Mouse (Mus musculus): ENCODE data around the gene Tagap. TPM values are rescaled to one million over a fixed set of nuclear protein-coding genes. Genes with fewer than 3 reads are reported as not detected.

Gene Tagap
- polyA plus RNA-seq, 1 experiment: 1.0 TPM

DNA sequence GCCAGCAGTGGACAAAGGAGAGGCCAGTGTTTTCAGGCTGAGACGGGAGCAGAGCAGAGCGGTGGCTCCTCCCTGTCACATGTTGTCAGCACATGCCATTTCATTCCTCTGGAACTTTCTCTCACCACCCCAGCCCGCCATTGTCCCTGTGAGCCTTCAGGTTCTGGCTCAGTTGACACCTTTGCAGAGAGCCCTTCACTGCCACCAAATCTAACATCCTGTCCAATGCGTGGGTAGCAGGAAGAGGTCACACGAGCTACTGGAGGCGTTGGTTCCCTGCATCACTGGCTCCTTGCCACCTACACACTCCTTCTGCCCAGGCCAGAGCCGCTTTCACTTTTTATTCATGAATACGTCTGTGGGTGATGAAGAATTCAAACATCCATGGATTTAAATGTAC, 33.1 kb upstream of the Tagap start:
- no peaks in the 10 kb centered on the region for H3K36me3 ChIP-seq (ENCODE audit: control insufficient read depth, insufficient read depth)
- no peak overlapping the region for H3K4me2 ChIP-seq (ENCODE audit: low read depth)
- TF ChIP-seq POLR2A (IDR thresholded peaks at IDR 0.05; ENCODE audit: insufficient read length, low read depth) (no peak), CEBPB (IDR thresholded peaks at IDR 0.05; ENCODE audit: insufficient read depth, poor library complexity, severe bottlenecking) (no peak), TCF3 (IDR thresholded peaks at IDR 0.05; ENCODE audit: insufficient read length, low read depth) (no peak), SRF (IDR thresholded peaks at IDR 0.05; ENCODE audit: control insufficient read depth, insufficient read length, low read depth) (no peak), E2F4 (IDR thresholded peaks at IDR 0.05; ENCODE audit: insufficient read depth) (no peak), MYOD1 (IDR thresholded peaks at IDR 0.05; ENCODE audit: control insufficient read depth in 1 of 3, insufficient read length in 2 of 3, low read depth in 2 of 3) (no peak), TCF12 (IDR thresholded peaks at IDR 0.05; ENCODE audit: insufficient read depth, poor library complexity, severe bottlenecking) (no peak), USF1 (IDR thresholded peaks at IDR 0.05; ENCODE audit: low read depth) (no peak), MYOG (IDR thresholded peaks at IDR 0.05; ENCODE audit: control insufficient read depth in 1 of 3, insufficient read depth in 1 of 3, insufficient read length in 2 of 3, low read depth in 2 of 3) (no peak), POLR2AphosphoS2 (IDR thresholded peaks at IDR 0.05; ENCODE audit: insufficient read length, low read depth) (no peak), REST (IDR thresholded peaks at IDR 0.05; ENCODE audit: insufficient read depth, insufficient read length) (no peak)
- no peaks in the 10 kb centered on the region for H3K27me3 ChIP-seq (ENCODE audit: control insufficient read depth, insufficient read depth, insufficient read length)
- no peak overlapping the region for H3K4me3 ChIP-seq
- H3K79me2 ChIP-seq (ENCODE audit: control insufficient read depth, insufficient read depth): no peaks in the 10 kb centered on the region
- no peak overlapping the region for H3ac ChIP-seq (ENCODE audit: control insufficient read depth, insufficient read length)

GRCm38 (mm10) chr17:7894094-7894493, 31.7 kb upstream of the Tagap start:
- no peak overlapping the region for H3ac ChIP-seq (ENCODE audit: control insufficient read depth, insufficient read length)
- no peak overlapping the region for H3K4me3 ChIP-seq
- TF ChIP-seq E2F4 (IDR thresholded peaks at IDR 0.05; ENCODE audit: insufficient read depth) (no peak), POLR2A (IDR thresholded peaks at IDR 0.05; ENCODE audit: insufficient read length, low read depth) (no peak), MYOG (IDR thresholded peaks at IDR 0.05; ENCODE audit: control insufficient read depth in 1 of 3, insufficient read depth in 1 of 3, insufficient read length in 2 of 3, low read depth in 2 of 3) (peak in 1 of 3 experiments; percentile 11)
- no peak overlapping the region for H3K4me2 ChIP-seq (ENCODE audit: low read depth)
- no peaks in the 10 kb centered on the region for H3K27me3 ChIP-seq (ENCODE audit: control insufficient read depth, insufficient read depth, insufficient read length)
- no peaks in the 10 kb centered on the region for H3K79me2 ChIP-seq (ENCODE audit: control insufficient read depth, insufficient read depth)
- no peaks in the 10 kb centered on the region for H3K36me3 ChIP-seq (ENCODE audit: control insufficient read depth, insufficient read depth)

DNA sequence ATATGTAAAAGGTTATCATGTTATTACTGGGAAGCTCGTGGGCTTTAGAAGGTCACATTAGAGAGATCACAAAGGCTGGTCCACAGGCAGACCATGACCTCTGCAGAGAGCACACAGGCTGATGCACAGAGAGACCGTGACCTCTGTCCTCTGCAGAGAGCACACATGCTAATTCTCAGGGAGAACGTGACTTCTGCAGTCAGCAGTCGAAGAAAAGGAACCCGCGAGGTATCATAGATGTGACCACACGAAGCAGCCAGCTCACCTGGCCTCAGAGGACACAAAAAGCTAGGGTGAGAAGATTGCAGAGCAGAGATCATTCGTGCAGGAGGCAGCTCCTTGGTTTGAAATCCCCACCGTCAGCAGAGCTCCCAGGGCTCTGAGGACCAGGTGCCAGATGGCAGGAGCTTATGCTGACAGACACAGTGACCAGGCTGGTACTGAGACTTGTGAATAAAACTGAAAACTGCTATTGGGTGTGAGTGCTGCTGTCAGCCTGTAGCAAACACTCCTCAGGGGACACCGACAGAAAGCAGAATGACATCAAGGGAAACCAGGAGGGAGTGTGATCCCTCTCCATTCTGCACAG, 29.7 kb upstream of the Tagap start:
- Histone ChIP-seq H3K79me2 (ENCODE audit: control insufficient read depth, insufficient read depth) (no peaks in the 10 kb centered on the region), H3K36me3 (ENCODE audit: control insufficient read depth, insufficient read depth) (no peaks in the 10 kb centered on the region)
- TF ChIP-seq TCF3 (IDR thresholded peaks at IDR 0.05; ENCODE audit: insufficient read length, low read depth) (no peak), POLR2AphosphoS2 (IDR thresholded peaks at IDR 0.05; ENCODE audit: insufficient read length, low read depth) (no peak)

GRCm38 (mm10) chr17:7897120-7897519, 28.7 kb upstream of the Tagap start:
- no peaks in the 10 kb centered on the region for H3K27me3 ChIP-seq (ENCODE audit: control insufficient read depth, insufficient read depth, insufficient read length)
- TF ChIP-seq POLR2AphosphoS2 (IDR thresholded peaks at IDR 0.05; ENCODE audit: insufficient read length, low read depth): no peak
- TF ChIP-seq MYOG (IDR thresholded peaks at IDR 0.05; ENCODE audit: control insufficient read depth in 1 of 3, insufficient read depth in 1 of 3, insufficient read length in 2 of 3, low read depth in 2 of 3): no peak
- TF ChIP-seq MYOD1 (IDR thresholded peaks at IDR 0.05; ENCODE audit: control insufficient read depth in 1 of 3, insufficient read length in 2 of 3, low read depth in 2 of 3): no peak
- TF ChIP-seq MAX (IDR thresholded peaks at IDR 0.05; ENCODE audit: low read depth): no peak
- no peak for TF ChIP-seq CEBPB (IDR thresholded peaks at IDR 0.05; ENCODE audit: insufficient read depth, poor library complexity, severe bottlenecking)
- no peak for TF ChIP-seq TCF3 (IDR thresholded peaks at IDR 0.05; ENCODE audit: insufficient read length, low read depth)
- no peak for TF ChIP-seq USF1 (IDR thresholded peaks at IDR 0.05; ENCODE audit: low read depth)
- TF ChIP-seq TCF12 (IDR thresholded peaks at IDR 0.05; ENCODE audit: insufficient read depth, poor library complexity, severe bottlenecking): no peak
- TF ChIP-seq E2F4 (IDR thresholded peaks at IDR 0.05; ENCODE audit: insufficient read depth): no peak
- TF ChIP-seq POLR2A (IDR thresholded peaks at IDR 0.05; ENCODE audit: insufficient read length, low read depth): no peak
- no peak for TF ChIP-seq REST (IDR thresholded peaks at IDR 0.05; ENCODE audit: insufficient read depth, insufficient read length)
- no peak overlapping the region for H3K4me2 ChIP-seq (ENCODE audit: low read depth)
- no peak overlapping the region for H3ac ChIP-seq (ENCODE audit: control insufficient read depth, insufficient read length)
- no peaks in the 10 kb centered on the region for H3K79me2 ChIP-seq (ENCODE audit: control insufficient read depth, insufficient read depth)
- H3K36me3 ChIP-seq (ENCODE audit: control insufficient read depth, insufficient read depth): no peaks in the 10 kb centered on the region
- no peak overlapping the region for H3K4me3 ChIP-seq

More for the DNA sequence above, 29.7 kb upstream of the Tagap start:
- no peak overlapping the region for H3K4me2 ChIP-seq (ENCODE audit: low read depth)
- no peaks in the 10 kb centered on the region for H3K27me3 ChIP-seq (ENCODE audit: control insufficient read depth, insufficient read depth, insufficient read length)
- H3K4me3 ChIP-seq: no peak overlapping the region
- H3ac ChIP-seq (ENCODE audit: control insufficient read depth, insufficient read length): no peak overlapping the region

DNA sequence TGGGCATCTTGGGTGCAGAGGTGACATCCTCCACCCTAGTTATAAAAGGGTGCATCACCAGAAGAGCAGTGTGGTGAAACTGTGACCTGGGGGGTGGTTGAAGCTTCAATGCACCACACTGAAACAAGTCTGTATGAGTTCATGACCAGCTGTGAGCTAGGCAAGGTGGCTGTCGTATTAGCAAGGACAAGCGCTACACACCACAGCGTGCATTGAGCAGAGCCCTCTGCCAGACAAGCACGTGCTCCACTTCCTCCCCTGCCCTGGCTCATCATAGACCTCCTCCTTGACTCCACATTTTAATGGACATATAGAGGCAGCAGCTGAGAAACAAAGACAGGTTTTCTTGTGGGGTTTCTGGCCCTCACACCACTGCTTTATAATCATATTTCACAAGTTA, 28.0 kb upstream of the Tagap start:
- no peaks in the 10 kb centered on the region for H3K79me2 ChIP-seq (ENCODE audit: control insufficient read depth, insufficient read depth)
- H3ac ChIP-seq (ENCODE audit: control insufficient read depth, insufficient read length): no peak overlapping the region
- no peak for TF ChIP-seq POLR2A (IDR thresholded peaks at IDR 0.05; ENCODE audit: insufficient read length, low read depth)
- no peak for TF ChIP-seq CEBPB (IDR thresholded peaks at IDR 0.05; ENCODE audit: insufficient read depth, poor library complexity, severe bottlenecking)
- no peak for TF ChIP-seq MYOG (IDR thresholded peaks at IDR 0.05; ENCODE audit: control insufficient read depth in 1 of 3, insufficient read depth in 1 of 3, insufficient read length in 2 of 3, low read depth in 2 of 3)
- no peaks in the 10 kb centered on the region for H3K36me3 ChIP-seq (ENCODE audit: control insufficient read depth, insufficient read depth)
- no peak overlapping the region for H3K4me3 ChIP-seq
- H3K4me2 ChIP-seq (ENCODE audit: low read depth): no peak overlapping the region
- no peaks in the 10 kb centered on the region for H3K27me3 ChIP-seq (ENCODE audit: control insufficient read depth, insufficient read depth, insufficient read length)

Measured in myocyte (in vitro differentiated cells).